Mouse (Mus musculus) neutrophil, adult 5-6 weeks (primary cell): ENCODE measurements around the gene Metrnl. TPM values are rescaled to one million over a fixed set of nuclear protein-coding genes. Genes with fewer than 3 reads are reported as not detected.
"Not testable (repeated sequence)": the region's sequence is repeated elsewhere in the genome, so short reads cannot be mapped to it uniquely, and the experiment has no call there.

Experiments
- ATAC-seq: fragments of 151-379, 151-347 bp; 2 replicates; pipeline ENCODE4 v1.8.0; 2017; ENCODE audit warnings: mild to moderate bottlenecking, moderate TSS enrichment; ENCODE audit not compliant: insufficient number of reproducible peaks, poor library complexity, low FRiP score, severe bottlenecking; ENCODE audit errors: extremely low read depth
- total RNA-seq: library from RNA; stranded (forward); fragments of 200-1000 nt; gene quantifications from 2 replicates; pipeline ENCODE4 v1.2.3, GENCODE M21; 2017

The Metrnl gene
- 62.1 and 76.2 TPM in 2 replicates for total RNA-seq

DNA sequence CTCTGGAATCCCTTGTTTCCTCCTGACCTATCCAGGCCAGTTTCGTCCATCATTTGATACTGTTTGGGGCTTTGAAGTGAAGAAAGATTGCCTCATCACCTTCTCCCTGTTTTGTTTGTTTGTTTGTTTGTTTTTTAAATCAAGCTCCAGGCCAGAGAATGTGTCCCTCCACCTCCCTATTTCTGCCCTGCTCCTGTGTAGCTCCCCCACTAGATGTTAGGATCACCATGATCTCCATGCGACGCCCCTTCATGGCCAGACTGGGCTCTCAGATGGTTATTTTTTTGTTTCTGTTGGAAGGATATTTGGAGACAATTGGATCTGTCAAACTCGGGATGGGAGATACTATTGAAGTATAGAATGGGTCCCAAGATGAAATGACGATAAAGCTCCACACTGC is at the start of gene Metrnl:
Gene Metrnl (plus strand): TSS at position 301 of the 400 bp plus-strand sequence.
- no peak for ATAC-seq

DNA sequence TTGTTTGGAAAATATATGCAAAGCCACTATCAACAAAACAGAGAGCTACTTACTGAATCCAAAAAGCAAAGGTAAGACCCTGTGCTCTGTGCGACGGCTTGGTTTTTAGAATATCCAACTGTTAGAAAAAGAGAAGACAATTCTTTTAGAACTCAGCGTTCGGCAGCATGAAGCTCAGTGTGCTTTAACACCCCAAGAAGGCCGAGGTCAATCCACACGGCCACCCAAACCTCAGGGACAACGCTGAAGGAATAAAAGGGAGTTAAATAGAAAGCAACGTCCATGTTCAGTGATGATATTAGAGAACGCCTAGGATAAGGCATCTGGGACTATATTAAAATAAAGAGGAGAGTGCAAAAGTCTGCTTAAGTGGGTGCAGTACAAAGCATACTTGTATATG is 49.8 kb upstream of the Metrnl start:
- ATAC-seq, result no peak

DNA sequence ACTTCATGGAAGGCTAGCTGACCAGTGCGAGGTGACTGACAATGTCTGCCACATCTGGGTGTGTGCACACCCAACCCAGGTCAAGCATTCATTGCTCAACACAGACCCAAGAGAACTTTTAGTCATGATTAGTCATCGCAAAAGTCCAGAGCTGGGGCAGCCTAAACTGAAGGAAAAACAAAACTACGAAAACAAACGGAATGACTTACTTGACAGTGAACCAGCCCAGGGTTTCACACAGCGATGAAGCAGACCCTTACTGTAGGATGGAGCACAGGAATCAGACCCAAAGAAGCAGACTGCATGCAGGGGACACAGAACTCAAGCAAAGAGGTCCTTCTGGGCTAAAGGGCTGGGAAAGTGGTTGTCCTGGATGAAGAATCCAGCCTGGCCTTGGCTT is 49.4 kb upstream of the Metrnl start:
- no peak for ATAC-seq

DNA sequence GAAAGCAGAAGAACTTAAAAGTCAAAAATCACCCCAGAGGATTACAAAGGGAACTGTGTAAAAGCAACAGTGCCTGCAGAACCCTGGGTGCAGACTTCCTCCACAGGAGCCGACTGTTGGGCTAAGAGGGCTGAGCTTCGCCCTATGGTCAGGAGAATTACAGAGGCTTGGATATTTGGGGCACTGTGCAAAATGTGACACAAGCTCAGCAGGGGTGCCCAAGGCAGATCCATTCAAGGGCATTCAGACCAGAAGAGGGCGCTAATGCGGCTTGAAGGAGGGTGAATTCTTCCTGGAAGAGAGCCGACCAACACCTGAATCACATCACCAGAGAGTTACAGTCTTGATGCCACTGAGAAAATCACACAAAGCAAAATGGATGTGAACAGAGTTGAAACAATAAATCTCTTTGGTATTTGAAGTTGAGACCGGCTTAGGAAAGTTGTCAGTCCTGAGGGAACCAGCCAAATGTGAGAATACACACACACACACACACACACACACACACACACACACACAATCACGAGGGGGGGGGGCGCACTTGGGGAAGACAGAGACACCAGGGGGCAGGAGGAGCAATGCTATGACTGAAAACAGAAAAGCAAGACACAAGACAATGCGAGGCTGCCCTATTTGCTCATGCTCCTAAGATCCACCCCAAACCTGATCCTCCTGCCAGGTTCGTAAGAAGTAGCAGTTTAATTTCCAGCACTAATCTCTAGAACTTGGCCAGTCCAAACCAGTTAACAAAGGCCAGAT is 48.6 kb upstream of the Metrnl start:
- peak; percentile 69 for ATAC-seq

DNA sequence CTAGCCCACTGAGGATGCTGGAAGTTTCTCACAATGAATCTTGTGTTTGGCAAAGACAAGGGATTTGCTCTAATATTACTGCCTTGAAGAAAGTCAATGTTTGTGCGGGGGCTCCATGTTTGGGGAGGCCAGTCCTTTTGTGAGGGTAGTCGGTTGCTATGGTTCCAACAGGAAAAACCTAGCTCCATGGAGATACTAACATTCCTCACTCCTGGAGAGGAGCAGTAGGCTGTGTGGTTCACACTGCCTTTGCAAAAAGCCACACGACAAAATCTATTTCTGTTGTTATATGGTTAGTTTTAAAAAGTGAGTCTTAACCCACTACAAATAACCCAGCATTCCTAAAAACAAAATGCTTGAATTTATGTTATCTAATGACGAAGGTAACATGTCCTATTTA is 47.7 kb upstream of the Metrnl start:
- ATAC-seq, result no peak

DNA sequence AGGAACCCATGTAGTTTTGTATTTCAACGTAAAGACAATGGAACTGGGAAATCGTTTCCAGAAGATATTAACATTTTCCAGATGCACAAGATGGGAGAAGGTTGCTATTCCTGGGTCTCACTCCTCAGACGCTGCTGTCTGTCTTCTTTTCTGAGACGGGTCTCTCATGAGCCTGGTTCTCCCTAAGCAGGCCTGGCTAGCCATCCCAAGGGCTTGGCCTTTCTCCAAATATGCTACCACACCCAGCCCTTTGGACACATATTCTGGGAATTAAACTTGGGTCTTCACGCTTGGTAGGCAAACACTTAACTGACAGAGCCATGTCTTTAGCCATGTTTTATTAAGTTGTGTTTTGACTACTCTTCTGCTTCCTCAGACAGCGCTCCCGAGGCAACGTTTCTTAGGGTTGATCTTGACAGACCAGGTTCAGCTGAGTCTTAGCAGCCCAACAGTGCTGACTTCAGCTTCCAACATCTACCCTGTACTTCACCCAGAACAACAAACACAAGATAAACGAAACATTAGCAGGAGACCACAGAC is 46.9 kb upstream of the Metrnl start:
- no peak for ATAC-seq

DNA sequence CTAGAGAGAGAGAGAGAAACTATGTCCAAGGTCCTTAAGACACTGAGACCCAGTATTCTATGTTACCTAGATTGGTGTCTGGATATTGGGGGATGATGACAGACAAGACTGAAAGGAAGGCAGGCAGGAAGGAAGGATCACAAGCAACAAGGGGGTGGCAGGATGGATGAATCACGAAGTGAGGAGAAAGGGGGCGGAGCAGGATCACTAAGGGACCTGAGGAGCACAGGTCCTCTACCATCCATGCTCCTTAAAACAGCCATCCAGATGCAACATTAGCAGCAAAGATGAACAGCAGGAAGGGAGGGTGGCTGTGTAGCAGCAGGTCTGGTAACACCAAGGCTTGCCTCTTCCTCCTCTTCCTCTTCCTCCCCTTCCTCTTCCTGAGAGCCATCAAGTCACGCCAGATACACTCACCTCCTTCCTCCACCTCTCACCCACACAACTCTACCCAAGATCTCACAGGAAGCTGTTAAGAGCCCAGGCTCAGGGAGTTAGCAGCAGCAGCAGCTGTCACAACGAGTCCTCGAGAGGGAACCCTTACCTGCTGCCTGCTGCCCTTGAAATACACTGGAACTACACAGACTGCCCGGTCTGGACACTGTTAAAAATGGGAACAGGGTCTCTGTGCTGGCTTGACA is 46.1 kb upstream of the Metrnl start:
- peak; percentile 14; the same call in 1 of the 2 replicates for ATAC-seq

DNA sequence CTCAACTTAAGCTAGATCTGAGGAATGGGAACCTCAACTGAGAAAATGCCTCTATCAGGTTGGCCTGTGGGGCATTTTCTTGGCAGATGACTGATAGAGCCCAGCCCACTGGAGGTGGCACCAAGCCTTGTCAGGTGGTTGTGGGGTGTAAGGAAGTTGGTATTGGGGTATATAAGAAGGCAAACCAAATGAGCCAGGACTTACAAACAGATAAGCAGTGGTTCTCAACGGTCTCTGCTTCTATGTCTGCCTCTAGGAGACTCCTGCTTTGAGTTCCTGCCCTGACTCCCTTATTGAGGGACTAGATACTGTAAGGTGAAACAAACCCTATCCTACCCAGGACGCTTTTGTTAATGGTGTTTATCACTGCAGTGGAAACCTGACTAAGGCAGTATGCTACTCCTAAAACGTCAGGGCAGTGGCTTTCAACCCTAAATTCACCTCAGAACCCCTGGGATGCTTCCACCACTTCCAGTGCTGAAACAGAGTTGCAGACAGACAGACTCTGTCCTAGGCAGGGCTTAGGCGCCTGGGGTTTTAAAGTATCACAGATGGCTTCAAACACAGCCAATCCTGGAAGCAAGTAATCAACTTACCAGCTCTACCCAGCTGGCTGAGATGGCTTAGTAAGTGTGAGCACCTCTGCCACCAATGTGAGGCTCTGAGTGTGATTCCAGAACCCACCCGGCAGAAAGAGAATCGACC is 45.4 kb upstream of the Metrnl start:
- no peak for ATAC-seq

DNA sequence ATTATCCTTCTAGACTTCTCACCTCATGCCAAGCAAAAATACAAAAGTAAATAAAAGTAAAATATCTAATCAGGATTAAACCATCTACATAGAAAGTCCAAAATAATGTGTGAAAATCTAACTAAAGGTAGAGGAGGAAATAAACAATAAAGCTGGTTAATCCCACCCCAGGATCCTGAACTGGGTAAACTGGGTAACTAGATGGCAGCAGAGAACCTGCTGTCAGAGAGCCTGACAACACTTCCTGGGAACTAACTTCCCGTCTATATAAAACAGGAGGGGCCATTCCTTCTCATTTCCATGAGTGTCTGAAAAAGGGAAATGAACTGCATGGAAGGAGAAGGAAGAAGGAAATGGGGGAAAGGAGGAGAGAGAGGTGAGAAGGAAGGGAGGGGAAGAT is 43.2 kb upstream of the Metrnl start:
- ATAC-seq, result no peak

DNA sequence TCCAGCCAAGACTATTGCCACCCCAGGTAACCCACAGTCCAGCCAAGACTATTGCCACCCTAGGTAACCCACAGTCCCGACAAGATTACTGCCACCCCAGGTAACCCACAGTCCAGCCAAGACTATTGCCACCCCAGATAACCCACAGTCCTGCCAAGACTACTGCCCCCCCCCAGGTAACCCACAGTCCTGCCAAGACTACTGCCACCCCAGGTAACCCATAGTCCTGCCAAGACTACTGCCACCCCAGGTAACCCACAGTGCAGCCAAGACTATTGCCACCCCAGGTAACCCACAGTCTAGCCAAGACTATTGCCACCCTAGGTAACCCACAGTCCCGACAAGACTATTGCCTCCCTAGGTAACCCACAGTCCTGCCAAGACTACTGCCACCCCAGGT is 40.7 kb upstream of the Metrnl start:
- not testable (repeated sequence) for ATAC-seq

DNA sequence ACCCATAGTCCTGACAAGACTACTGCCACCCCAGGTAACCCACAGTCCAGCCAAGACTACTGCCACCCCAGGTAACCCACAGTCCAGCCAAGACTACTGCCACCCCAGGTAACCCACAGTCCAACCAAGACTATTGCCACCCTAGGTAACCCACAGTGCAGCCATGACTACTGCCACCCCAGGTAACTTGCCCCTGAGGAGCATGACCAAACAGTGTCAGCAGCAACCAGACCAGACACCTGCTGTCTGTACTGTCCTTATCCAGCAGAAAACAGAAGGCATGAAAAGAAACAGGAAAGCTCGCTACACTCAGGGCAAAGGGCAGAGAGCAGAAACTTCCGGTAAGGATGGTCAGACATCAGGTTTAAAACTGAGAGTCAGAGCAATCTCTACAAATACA is 40.2 kb upstream of the Metrnl start:
- ATAC-seq, result no peak

DNA sequence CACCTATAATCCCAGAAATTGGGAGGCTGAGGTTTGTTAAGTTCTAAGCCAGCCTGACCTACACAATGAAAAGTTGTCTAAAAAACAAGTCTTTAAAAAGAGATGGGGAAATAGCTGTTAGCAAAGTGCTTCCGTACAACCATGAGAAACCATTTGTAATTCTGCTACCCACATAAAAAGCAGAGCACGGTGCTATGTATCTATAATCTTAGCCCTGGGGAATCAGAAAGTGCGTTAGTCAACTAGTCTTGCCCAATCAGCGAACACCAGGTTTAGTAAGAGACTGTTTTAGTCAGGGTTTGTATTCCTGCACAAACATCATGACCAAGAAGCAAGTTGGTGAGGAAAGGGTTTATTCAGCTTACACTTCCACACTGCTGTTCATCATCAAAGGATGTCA is 33.8 kb upstream of the Metrnl start:
- ATAC-seq, result no peak

DNA sequence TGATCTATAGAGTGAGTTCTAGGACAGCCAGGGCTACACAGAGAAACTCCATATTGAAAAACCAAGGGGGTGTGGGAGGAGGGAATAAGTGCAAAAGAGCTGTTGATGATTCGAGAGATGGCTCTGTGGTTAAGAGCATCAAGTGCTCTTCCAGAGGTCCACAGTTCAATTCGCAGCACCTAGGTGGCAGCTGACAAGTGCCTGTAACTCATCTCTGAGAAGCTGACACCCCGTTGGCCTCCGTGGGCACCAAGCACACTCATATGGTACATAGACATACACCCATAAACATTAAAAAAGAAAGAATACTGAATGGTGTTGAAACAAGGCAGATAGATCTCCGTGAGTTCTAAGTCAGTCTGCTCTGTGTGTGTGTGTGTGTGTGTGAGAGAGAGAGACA is 32.6 kb upstream of the Metrnl start:
- no peak for ATAC-seq

DNA sequence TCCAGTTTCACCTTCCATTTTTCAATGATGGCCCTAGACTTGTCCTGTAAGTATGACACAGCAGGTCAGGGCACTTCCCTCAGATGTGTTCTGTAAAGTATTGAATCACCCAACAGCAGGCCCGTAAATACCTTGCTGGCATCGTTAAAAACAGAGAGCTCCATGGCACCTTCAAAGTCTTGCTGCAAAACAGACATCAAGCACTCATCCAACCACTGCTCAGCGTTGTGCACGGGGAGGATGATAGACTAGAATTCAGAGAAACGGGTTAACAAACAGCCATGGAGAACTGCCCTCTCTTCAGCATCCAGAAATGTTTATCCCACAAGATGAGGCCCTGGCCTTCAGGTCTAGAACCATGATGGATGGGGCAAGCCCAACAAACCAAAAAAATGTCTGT is 30.4 kb upstream of the Metrnl start:
- ATAC-seq, result no peak

DNA sequence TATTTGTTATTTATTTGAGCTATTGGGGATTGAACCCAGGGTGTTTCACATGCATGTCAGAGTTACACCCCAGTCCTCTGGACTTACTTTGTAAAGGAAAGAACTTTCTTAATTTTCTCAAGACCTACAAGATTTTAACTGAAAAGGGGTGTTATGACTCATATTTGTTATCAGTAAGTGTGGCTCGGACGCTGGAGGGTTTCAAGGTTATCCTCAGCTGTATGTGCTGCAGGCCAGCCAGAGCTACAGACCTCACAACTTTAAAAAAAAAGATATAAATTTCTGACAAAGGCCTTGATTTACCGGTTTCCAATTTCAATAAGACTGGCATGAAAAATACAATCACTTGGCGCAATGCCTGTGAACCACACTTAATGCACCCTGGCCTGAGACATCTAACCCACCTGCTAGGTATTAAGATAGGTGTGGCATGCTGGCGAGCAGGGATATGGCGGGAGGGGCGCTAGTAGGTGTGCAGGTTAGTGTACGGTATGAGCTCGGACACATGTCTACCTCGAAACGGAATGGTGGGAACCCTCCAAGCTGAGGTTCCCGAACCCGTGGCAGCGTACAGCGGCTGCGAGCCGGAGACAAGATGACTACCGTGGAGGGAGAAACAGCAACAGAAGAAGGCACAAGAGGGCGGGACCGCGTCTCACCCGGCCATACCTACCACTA is 28.9 kb upstream of the Metrnl start:
- no peak for ATAC-seq

DNA sequence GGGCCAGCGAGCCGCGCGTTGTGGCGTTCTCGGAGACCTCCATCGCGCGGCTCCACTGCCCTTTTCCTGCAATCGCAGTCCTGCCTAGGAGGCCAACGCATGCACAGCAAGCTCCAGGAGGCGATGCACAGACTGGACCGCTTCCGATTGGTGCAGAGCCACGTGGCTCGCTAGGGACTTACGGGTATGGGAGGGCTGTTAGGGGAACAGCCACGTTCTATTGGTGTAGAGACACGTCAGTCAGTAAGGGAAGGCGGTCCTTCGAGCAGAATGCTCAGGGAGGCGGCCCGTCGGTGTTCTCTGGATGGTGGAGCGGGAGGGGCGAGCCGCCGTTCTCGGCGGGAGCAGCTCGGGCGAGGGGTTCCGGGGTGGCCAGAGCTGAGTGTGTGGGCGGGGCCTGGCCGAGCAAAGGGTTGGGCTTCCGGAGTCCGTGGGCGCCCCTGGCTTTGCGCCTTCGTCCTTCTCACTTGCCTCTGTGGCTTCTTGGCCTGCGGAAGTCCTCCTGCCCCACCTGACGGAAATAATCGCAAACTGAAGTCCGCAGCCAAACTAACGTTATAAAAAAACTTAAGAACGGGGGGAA is 28.3 kb upstream of the Metrnl start, which contains the start of gene B3gntl1:
Gene B3gntl1 (minus strand): TSS at position 164 of the 583 bp plus-strand sequence.
- peak; percentile 98 for ATAC-seq

DNA sequence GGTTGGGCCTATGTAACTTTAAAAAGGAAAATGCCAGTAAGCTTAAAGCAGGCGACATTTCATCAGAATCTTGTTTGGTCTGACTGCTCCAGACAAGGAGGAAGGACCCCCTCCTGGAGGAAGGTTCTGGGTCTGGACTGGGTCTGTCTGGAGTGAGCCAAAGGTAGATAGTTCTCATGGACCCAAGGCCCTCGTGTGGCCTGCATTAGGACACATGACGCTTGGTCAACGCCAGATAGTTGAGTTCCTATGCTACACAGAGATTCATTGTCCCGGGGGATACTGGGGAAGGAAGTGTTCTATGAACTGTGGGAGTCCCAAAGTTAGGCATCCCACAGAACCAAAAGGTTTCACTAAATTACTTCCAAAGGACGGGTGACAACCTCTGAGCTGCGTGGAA is 27.7 kb upstream of the Metrnl start:
- no peak for ATAC-seq

DNA sequence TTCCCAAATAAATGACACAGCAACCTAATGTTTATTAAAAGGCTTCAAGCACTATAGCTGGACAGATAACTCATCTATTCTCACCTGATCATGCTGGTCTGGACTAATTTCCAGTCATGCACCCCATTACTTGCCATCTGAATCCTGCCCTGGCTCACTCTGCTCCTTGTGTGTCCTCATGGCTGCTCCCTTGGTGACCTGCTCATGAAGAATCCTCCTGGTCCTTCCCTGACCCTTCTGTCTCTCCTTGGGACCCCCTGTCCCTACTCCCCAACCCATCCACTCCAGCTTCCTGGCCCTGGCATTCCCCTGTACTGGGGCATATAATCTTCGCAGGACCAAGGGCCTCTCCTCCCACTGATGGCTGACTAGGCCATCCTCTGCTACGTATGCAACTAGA is 24.5 kb upstream of the Metrnl start:
- no peak for ATAC-seq

DNA sequence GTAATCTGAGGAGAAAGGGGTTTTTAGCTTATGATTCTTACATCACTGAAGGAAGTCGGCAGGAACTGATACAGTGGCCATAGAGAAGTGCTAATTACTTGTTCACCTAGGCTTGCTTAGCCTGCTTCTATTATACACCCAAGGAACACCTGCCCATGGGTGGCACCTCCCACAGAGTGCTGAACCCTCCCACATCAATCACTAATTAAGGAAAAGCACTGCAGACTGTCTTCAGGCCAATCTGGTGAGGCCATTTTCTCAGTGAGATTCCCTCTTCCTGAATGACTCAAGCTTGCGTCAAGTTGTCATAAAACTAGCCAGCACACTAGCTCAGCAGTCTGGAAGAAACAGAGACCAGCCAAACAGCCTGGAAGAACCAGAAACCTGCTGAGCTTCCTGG is 21.8 kb upstream of the Metrnl start:
- no peak for ATAC-seq
